Mouse (Mus musculus): ENCODE measurements around the gene Gla. TPM values are rescaled to one million over a fixed set of nuclear protein-coding genes. Genes with fewer than 3 reads are reported as not detected.

The Gla gene
- polyA plus RNA-seq, 1 experiment from 2014 or later = 6.6 TPM

- H3K36me3 ChIP-seq = no peaks in the 10 kb centered on the region
- H3K27me3 ChIP-seq (ENCODE audit: insufficient read depth, poor library complexity, severe bottlenecking) = no peaks in the 10 kb centered on the region
- no peaks in the 10 kb centered on the region for H3K4me1 ChIP-seq
- H3K27ac ChIP-seq = no peak overlapping the region
- H3K4me3 ChIP-seq = no peak overlapping the region
- DNase-seq (ENCODE audit: low spot score) = no peak
- WGBS = 67% methylated on average over 11 of the region's 11 CpGs
- no peaks in the 10 kb centered on the region for H3K9me3 ChIP-seq
Observed at GRCm38 (mm10) chrX:134582270-134582669, 18.7 kb downstream of the Gla start.

- 79% methylated on average over 14 of the region's 14 CpGs for WGBS
- H3K4me3 ChIP-seq = no peak overlapping the region
Observed at GRCm38 (mm10) chrX:134580528-134581305, 20.2 kb downstream of the Gla start.

GRCm38 (mm10) chrX:134577896-134578295 is 23.0 kb downstream of the Gla start:
- WGBS = 87% methylated on average over 4 of the region's 4 CpGs
- Histone ChIP-seq H3K27me3 (ENCODE audit: insufficient read depth, poor library complexity, severe bottlenecking) (no peaks in the 10 kb centered on the region), H3K4me1 (no peaks in the 10 kb centered on the region), H3K9me3 (no peaks in the 10 kb centered on the region), H3K4me3 (no peak overlapping the region), H3K27ac (no peak overlapping the region), H3K36me3 (no peaks in the 10 kb centered on the region)
- no peak for DNase-seq (ENCODE audit: low spot score)

More at GRCm38 (mm10) chrX:134580528-134581305, 20.2 kb downstream of the Gla start:
- Histone ChIP-seq H3K36me3 (no peaks in the 10 kb centered on the region), H3K27ac (no peak overlapping the region), H3K9me3 (no peaks in the 10 kb centered on the region), H3K4me1 (no peaks in the 10 kb centered on the region), H3K27me3 (ENCODE audit: insufficient read depth, poor library complexity, severe bottlenecking) (no peaks in the 10 kb centered on the region)
- DNase-seq (ENCODE audit: low spot score) = no peak

GRCm38 (mm10) chrX:134566536-134567222 is 34.2 kb downstream of the Gla start:
- no peak for DNase-seq (ENCODE audit: low spot score)
- Histone ChIP-seq H3K36me3 (no peaks in the 10 kb centered on the region), H3K4me3 (no peak overlapping the region), H3K4me1 (no peaks in the 10 kb centered on the region), H3K27me3 (ENCODE audit: insufficient read depth, poor library complexity, severe bottlenecking) (no peaks in the 10 kb centered on the region), H3K9me3 (no peaks in the 10 kb centered on the region), H3K27ac (no peak overlapping the region)
- WGBS = 76% methylated on average over 8 of the region's 8 CpGs

- Histone ChIP-seq H3K4me3 (no peak overlapping the region), H3K27ac (no peak overlapping the region), H3K9me3 (no peaks in the 10 kb centered on the region), H3K4me1 (no peaks in the 10 kb centered on the region), H3K27me3 (ENCODE audit: insufficient read depth, poor library complexity, severe bottlenecking) (no peaks in the 10 kb centered on the region), H3K36me3 (no peaks in the 10 kb centered on the region)
- DNase-seq (ENCODE audit: low spot score) = no peak
- WGBS = 74% methylated on average over 4 of the region's 4 CpGs
Observed at GRCm38 (mm10) chrX:134564326-134564725, 36.6 kb downstream of the Gla start.

GRCm38 (mm10) chrX:134554425-134554824 is 46.5 kb downstream of the Gla start:
- no peaks in the 10 kb centered on the region for H3K9me3 ChIP-seq
- H3K36me3 ChIP-seq = no peaks in the 10 kb centered on the region
- no peak overlapping the region for H3K27ac ChIP-seq
- no peaks in the 10 kb centered on the region for H3K27me3 ChIP-seq (ENCODE audit: insufficient read depth, poor library complexity, severe bottlenecking)
- 70% methylated on average over 6 of the region's 6 CpGs for WGBS
- DNase-seq (ENCODE audit: low spot score) = no peak
- no peaks in the 10 kb centered on the region for H3K4me1 ChIP-seq
- H3K4me3 ChIP-seq = no peak overlapping the region

- no peak for DNase-seq (ENCODE audit: low spot score)
- no peaks in the 10 kb centered on the region for H3K9me3 ChIP-seq
- no peak overlapping the region for H3K27ac ChIP-seq
- H3K36me3 ChIP-seq = no peaks in the 10 kb centered on the region
- no peaks in the 10 kb centered on the region for H3K4me1 ChIP-seq
- H3K4me3 ChIP-seq = no peak overlapping the region
- 84% methylated on average over 4 of the region's 4 CpGs for WGBS
- no peaks in the 10 kb centered on the region for H3K27me3 ChIP-seq (ENCODE audit: insufficient read depth, poor library complexity, severe bottlenecking)
Observed at GRCm38 (mm10) chrX:134553326-134553725, 47.6 kb downstream of the Gla start.

- no peaks in the 10 kb centered on the region for H3K9me3 ChIP-seq
- 18% methylated on average over 5 of the region's 5 CpGs for WGBS
- H3K4me3 ChIP-seq = no peak overlapping the region
- no peak overlapping the region for H3K27ac ChIP-seq
- H3K36me3 ChIP-seq = no peaks in the 10 kb centered on the region
- no peaks in the 10 kb centered on the region for H3K4me1 ChIP-seq
- H3K27me3 ChIP-seq (ENCODE audit: insufficient read depth, poor library complexity, severe bottlenecking) = no peaks in the 10 kb centered on the region
- DNase-seq (ENCODE audit: low spot score) = no peak
Observed at GRCm38 (mm10) chrX:134550903-134551302, 50.0 kb downstream of the Gla start.

- no peaks in the 10 kb centered on the region for H3K27me3 ChIP-seq (ENCODE audit: insufficient read depth, poor library complexity, severe bottlenecking)
- no peak overlapping the region for H3K4me3 ChIP-seq
- no peak for DNase-seq (ENCODE audit: low spot score)
- no peak overlapping the region for H3K27ac ChIP-seq
- no peaks in the 10 kb centered on the region for H3K4me1 ChIP-seq
- no peaks in the 10 kb centered on the region for H3K36me3 ChIP-seq
- WGBS = 84% methylated on average over 4 of the region's 4 CpGs
- H3K9me3 ChIP-seq = no peaks in the 10 kb centered on the region
Observed at GRCm38 (mm10) chrX:134547330-134547729, 53.6 kb downstream of the Gla start.

- Histone ChIP-seq H3K36me3 (0 out of 2 replicates have a peak, but pooled peaks cover 1% of the 10 kb centered on the region), H3K27me3 (ENCODE audit: insufficient read depth, poor library complexity, severe bottlenecking) (no peaks in the 10 kb centered on the region), H3K27ac (peak overlapping the region; percentile 91), H3K4me1 (no peaks in the 10 kb centered on the region), H3K9me3 (no peaks in the 10 kb centered on the region), H3K4me3 (peak overlapping the region; percentile 64)
- WGBS = 22% methylated on average over 6 of the region's 6 CpGs
- no peak for DNase-seq (ENCODE audit: low spot score)
Observed at GRCm38 (mm10) chrX:134541955-134542308, 59.0 kb downstream of the Gla start.

GRCm38 (mm10) chrX:134541145-134541954 is 59.6 kb downstream of the Gla start, which contains the start of gene Timm8a1:
Gene Timm8a1 (minus strand): TSS chrX:134541865.
- Histone ChIP-seq H3K27ac (peak within 1 kb of the TSS; percentile 91), H3K36me3 (peaks cover 7% of the 10 kb centered on the region; the same call in 1 of the 2 replicates), H3K27me3 (ENCODE audit: insufficient read depth, poor library complexity, severe bottlenecking) (no peaks in the 10 kb centered on the region), H3K4me3 (peak within 1 kb of the TSS; percentile 64), H3K9me3 (no peaks in the 10 kb centered on the region), H3K4me1 (no peaks in the 10 kb centered on the region)
- WGBS = 15% methylated on average over 49 of the region's 61 CpGs
- DNase-seq (ENCODE audit: low spot score) = peak; percentile 93

- Histone ChIP-seq H3K9me3 (no peaks in the 10 kb centered on the region), H3K36me3 (peaks cover 12% of the 10 kb centered on the region), H3K27me3 (ENCODE audit: insufficient read depth, poor library complexity, severe bottlenecking) (no peaks in the 10 kb centered on the region), H3K27ac (peak overlapping the region; percentile 86), H3K4me3 (peak overlapping the region; percentile 64), H3K4me1 (no peaks in the 10 kb centered on the region)
- 24% methylated on average over 11 of the region's 12 CpGs for WGBS
- DNase-seq (ENCODE audit: low spot score) = no peak
Observed at GRCm38 (mm10) chrX:134540414-134541135, 60.4 kb downstream of the Gla start.
